Mouse (Mus musculus) MEL (cell line): ENCODE data around the gene Pxylp1. TPM values are rescaled to one million over a fixed set of nuclear protein-coding genes. Genes with fewer than 3 reads are reported as not detected.

Source experiments
- DNase-seq: peaks from one replicate; pipeline ENCODE4 v3.0.0; 2011; ENCODE audit warnings: low read depth, low spot score
- H3K27ac ChIP-seq: 2 replicates; pipeline ENCODE4 v1.5.1; 2012; ENCODE audit warnings: low read depth, mild to moderate bottlenecking, control low read depth, low read length, moderate library complexity; ENCODE audit not compliant: control insufficient read depth
- H3K27me3 ChIP-seq, 2 experiments: fragments of 150-350 bp in 1 of 2; sonication (generic) in 1 of 2; 2 replicates each; pipeline ENCODE4 v1.6.1; 2012; ENCODE audit warnings: low read length in 2 of 2, mild to moderate bottlenecking in 2 of 2, improper control_type of control experiment in 1 of 2, moderate library complexity in 1 of 2; ENCODE audit not compliant: insufficient read depth in 2 of 2, control insufficient read depth in 1 of 2
- H3K36me3 ChIP-seq, 2 experiments: 2 replicates each; pipeline ENCODE4 v1.6.1; 2012 to 2014; ENCODE audit warnings: low read length in 2 of 2, improper control_type of control experiment in 1 of 2, inconsistent platforms in 1 of 2, mild to moderate bottlenecking in 1 of 2; ENCODE audit not compliant: insufficient read depth in 2 of 2, control insufficient read depth in 1 of 2
- H3K4me1 ChIP-seq, 2 experiments: fragments of 150-350 bp in 1 of 2; sonication (generic) in 1 of 2; 2 replicates each; pipeline ENCODE4 v1.6.1; 2012; ENCODE audit warnings: low read length in 2 of 2, improper control_type of control experiment in 1 of 2, mild to moderate bottlenecking in 1 of 2; ENCODE audit not compliant: insufficient read depth in 2 of 2, control insufficient read depth in 1 of 2
- H3K4me3 ChIP-seq, 2 experiments: fragments of 150-350 bp in 1 of 2; sonication (generic) in 1 of 2; 2 replicates each; pipeline ENCODE4 v1.5.1; 2012; ENCODE audit warnings: low read depth in 2 of 2, low read length in 2 of 2, mild to moderate bottlenecking in 2 of 2, moderate library complexity in 2 of 2, control low read depth in 1 of 2, improper control_type of control experiment in 1 of 2; ENCODE audit not compliant: control insufficient read depth in 1 of 2, insufficient read depth in 1 of 2
- H3K79me2 ChIP-seq: 2 replicates; pipeline ENCODE4 v1.6.1; 2012; ENCODE audit warnings: mild to moderate bottlenecking, low read length, moderate library complexity; ENCODE audit not compliant: control insufficient read depth, poor library complexity, insufficient read depth
- H3K9ac ChIP-seq: 2 replicates; pipeline ENCODE4 v1.6.1; 2012; ENCODE audit warnings: low read depth, mild to moderate bottlenecking, control low read depth, low read length, moderate library complexity; ENCODE audit not compliant: control insufficient read depth, poor library complexity, severe bottlenecking
- H3K9me3 ChIP-seq: fragments of 150-350 bp; sonication (generic); replicated peaks from 2 replicates; pipeline ENCODE4 v1.6.1; 2012; ENCODE audit warnings: mild to moderate bottlenecking, low read length, improper control_type of control experiment, moderate library complexity; ENCODE audit not compliant: insufficient read depth
- CHD2 ChIP-seq: IDR thresholded peaks from 2 replicates; pipeline ENCODE4 v1.6.1; 2011; ENCODE audit warnings: low read length, improper control_type of control experiment
- CTCF ChIP-seq, 3 experiments: IDR thresholded peaks in 2 of 3; conservative IDR thresholded peaks in 1 of 3; 2 replicates each; pipeline ENCODE4 v1.5.1; 2011 to 2012; ENCODE audit warnings: low read length in 3 of 3, low read depth in 2 of 3, mild to moderate bottlenecking in 2 of 3, improper control_type of control experiment in 1 of 3, inconsistent platforms in 1 of 3, mixed read lengths in 1 of 3, moderate library complexity in 1 of 3; ENCODE audit not compliant: control insufficient read depth in 1 of 3, insufficient read depth in 1 of 3, poor library complexity in 1 of 3, severe bottlenecking in 1 of 3
- E2F4 ChIP-seq: IDR thresholded peaks from 2 replicates; pipeline ENCODE4 v1.6.1; 2011; ENCODE audit warnings: low read depth, low read length, improper control_type of control experiment, borderline replicate concordance
- ELF1 ChIP-seq: IDR thresholded peaks from 2 replicates; pipeline ENCODE4 v1.6.1; 2014; ENCODE audit warnings: low read depth, mild to moderate bottlenecking, inconsistent platforms, low read length, improper control_type of control experiment, moderate library complexity
- EP300 ChIP-seq, 2 experiments: IDR thresholded peaks; 2 replicates each; pipeline ENCODE4 v1.6.1; 2011; ENCODE audit warnings: improper control_type of control experiment in 2 of 2, low read length in 2 of 2, low read depth in 1 of 2, mild to moderate bottlenecking in 1 of 2
- GABPA ChIP-seq: IDR thresholded peaks from 2 replicates; pipeline ENCODE4 v1.6.1; 2012; ENCODE audit warnings: low read depth, mild to moderate bottlenecking, inconsistent platforms, low read length, improper control_type of control experiment, moderate library complexity
- GATA1 ChIP-seq: IDR thresholded peaks from 2 replicates; pipeline ENCODE4 v1.6.1; 2011; ENCODE audit warnings: low read depth, low read length, improper control_type of control experiment
- HCFC1 ChIP-seq: IDR thresholded peaks from 2 replicates; pipeline ENCODE4 v1.6.1; 2012; ENCODE audit warnings: low read depth, mild to moderate bottlenecking, inconsistent platforms, low read length, improper control_type of control experiment, moderate library complexity
- JUND ChIP-seq: IDR thresholded peaks from 2 replicates; pipeline ENCODE4 v1.6.1; 2011; ENCODE audit warnings: low read depth, mild to moderate bottlenecking, improper control_type of control experiment, low read length
- MXI1 ChIP-seq: IDR thresholded peaks from 2 replicates; pipeline ENCODE4 v1.6.1; 2011; ENCODE audit warnings: mild to moderate bottlenecking, low read depth, low read length, improper control_type of control experiment
- POLR2AphosphoS5 ChIP-seq: IDR thresholded peaks from 2 replicates; pipeline ENCODE4 v1.6.1; 2012; ENCODE audit warnings: low read depth, borderline replicate concordance, mild to moderate bottlenecking, inconsistent platforms, low read length, moderate library complexity, mixed read lengths
- SIN3A ChIP-seq: IDR thresholded peaks from 2 replicates; pipeline ENCODE4 v1.6.1; 2012; ENCODE audit warnings: low read length, improper control_type of control experiment, inconsistent platforms
- SMC3 ChIP-seq: IDR thresholded peaks from 2 replicates; pipeline ENCODE4 v1.6.1; 2011; ENCODE audit warnings: low read depth, low read length, improper control_type of control experiment
- TAL1 ChIP-seq: IDR thresholded peaks from 2 replicates; pipeline ENCODE4 v1.6.1; 2012; ENCODE audit warnings: mild to moderate bottlenecking, inconsistent platforms, low read length, moderate library complexity, mixed read lengths
- TBP ChIP-seq: IDR thresholded peaks from 2 replicates; pipeline ENCODE4 v1.8.0; 2011; ENCODE audit warnings: low read depth, low read length, improper control_type of control experiment
- UBTF ChIP-seq: IDR thresholded peaks from 2 replicates; pipeline ENCODE4 v1.6.1; 2012; ENCODE audit warnings: low read depth, mild to moderate bottlenecking, inconsistent platforms, low read length, improper control_type of control experiment, moderate library complexity, borderline replicate concordance; ENCODE audit not compliant: insufficient read depth
- USF1 ChIP-seq: IDR thresholded peaks from 2 replicates; pipeline ENCODE4 v1.6.1; 2014; ENCODE audit warnings: low read depth, mild to moderate bottlenecking, inconsistent platforms, low read length, improper control_type of control experiment, moderate library complexity
- USF2 ChIP-seq, 2 experiments: IDR thresholded peaks; 2 replicates each; pipeline ENCODE4 v1.6.1; 2011 to 2012; ENCODE audit warnings: improper control_type of control experiment in 2 of 2, low read length in 2 of 2, borderline replicate concordance in 1 of 2, inconsistent platforms in 1 of 2, low read depth in 1 of 2, mild to moderate bottlenecking in 1 of 2; ENCODE audit not compliant: insufficient read depth in 1 of 2
- ZC3H11A ChIP-seq: IDR thresholded peaks from 2 replicates; pipeline ENCODE4 v1.6.1; 2012; ENCODE audit warnings: low read depth, mild to moderate bottlenecking, inconsistent platforms, low read length, improper control_type of control experiment
- ZMIZ1 ChIP-seq: IDR thresholded peaks from 2 replicates; pipeline ENCODE4 v1.6.1; 2012; ENCODE audit warnings: low read depth, mild to moderate bottlenecking, inconsistent platforms, low read length, improper control_type of control experiment, moderate library complexity
- polyA plus RNA-seq, 2 experiments: library from polyadenylated mRNA; stranded (reverse) in 1 of 2; unstranded in 1 of 2; fragments of >175 nt in 1 of 2; fragments of >200 nt in 1 of 2; gene quantifications; 2 replicates each; pipeline versions ENCODE4 v1.2.1 to v1.2.4; 2012; ENCODE audit warnings: low replicate concordance in 2 of 2, low read depth in 1 of 2; ENCODE audit not compliant: insufficient read length in 2 of 2, insufficient read depth in 1 of 2, missing spikeins in 1 of 2
- total RNA-seq: library from RNA; depleted of rRNA; stranded (reverse); fragments of 300-350 nt; gene quantifications from 2 replicates; pipeline ENCODE4 v1.2.3, GENCODE M21; 2012

The Pxylp1 gene
- total and polyA plus RNA-seq, 3 experiments: 5.7 to 9.9 TPM; not detected in 1

- TF ChIP-seq CTCF (IDR thresholded peaks at IDR 0.05 in 2 of 3, conservative IDR thresholded peaks at IDR 0.05 in 1 of 3; ENCODE audit: control insufficient read depth in 1 of 3, insufficient read depth in 1 of 3, low read depth in 2 of 3, low read length in 3 of 3, poor library complexity in 1 of 3, severe bottlenecking in 1 of 3) (no peak), SMC3 (no peak)
Measured at GRCm38 (mm10) chr9:96795399-96795928, 97.0 kb downstream of the Pxylp1 start (continued).

- H3K9me3 ChIP-seq: no peaks in the 10 kb centered on the region
- no peak overlapping the region for H3K4me3 ChIP-seq
- no peak overlapping the region for H3K27ac ChIP-seq
- peaks cover 0 to 10% of the 10 kb centered on the region in 2 experiments; a peak in 2 of 4 replicates for H3K36me3 ChIP-seq
- peaks cover 0 to 10% of the 10 kb centered on the region in 2 experiments for H3K4me1 ChIP-seq
- H3K27me3 ChIP-seq: no peaks in the 10 kb centered on the region
- no peak overlapping the region for H3K9ac ChIP-seq
- DNase-seq: no peak
- no peak for TF ChIP-seq CTCF (IDR thresholded peaks at IDR 0.05 in 2 of 3, conservative IDR thresholded peaks at IDR 0.05 in 1 of 3; ENCODE audit: control insufficient read depth in 1 of 3, insufficient read depth in 1 of 3, low read depth in 2 of 3, low read length in 3 of 3, poor library complexity in 1 of 3, severe bottlenecking in 1 of 3)
- TF ChIP-seq USF1: no peak
- TF ChIP-seq JUND: no peak
- no peak for TF ChIP-seq SIN3A
- no peak for TF ChIP-seq E2F4
- no peak for TF ChIP-seq EP300 (IDR thresholded peaks at IDR 0.05; ENCODE audit: low read depth in 1 of 2, low read length in 2 of 2)
- TF ChIP-seq CHD2: no peak
- TF ChIP-seq TBP: no peak
- no peak for TF ChIP-seq USF2 (IDR thresholded peaks at IDR 0.05; ENCODE audit: borderline replicate concordance in 1 of 2, insufficient read depth in 1 of 2, low read depth in 1 of 2, low read length in 2 of 2)
- no peak for TF ChIP-seq MXI1
- no peak for TF ChIP-seq SMC3
- TF ChIP-seq HCFC1: no peak
- TF ChIP-seq GATA1: no peak
- no peak for TF ChIP-seq ELF1
- TF ChIP-seq TAL1: no peak
- no peak for TF ChIP-seq ZC3H11A
- TF ChIP-seq POLR2AphosphoS5: no peak
- TF ChIP-seq ZMIZ1: no peak
- no peak for TF ChIP-seq UBTF
- TF ChIP-seq GABPA: no peak
- H3K79me2 ChIP-seq: no peaks in the 10 kb centered on the region
Measured at GRCm38 (mm10) chr9:96794601-96795000, 97.9 kb downstream of the Pxylp1 start.
